Comparison of ENCODE assay signal across 17 mouse cellular contexts in the genomic region with DNA sequence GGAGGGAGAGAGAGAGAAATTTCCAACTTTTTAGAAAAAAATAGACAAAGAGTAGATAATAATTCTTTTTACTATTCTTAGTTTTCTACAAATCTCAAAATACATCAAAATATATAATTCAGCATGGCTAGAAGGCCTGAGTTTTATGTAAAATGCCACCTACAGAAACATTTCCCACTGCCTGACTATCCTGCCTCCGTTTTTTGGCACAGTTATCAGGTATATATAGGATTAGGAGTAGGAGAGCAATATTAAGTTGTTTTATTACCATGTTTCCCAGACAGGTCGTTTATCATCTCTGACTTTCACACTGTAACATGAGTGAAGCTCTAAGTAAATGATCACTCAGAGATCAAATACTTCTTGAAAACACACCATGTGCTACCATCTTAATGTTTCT.
"Had no signal": no experiment of that assay in that cellular context is flagged by ENCODE, and none has a peak within 500 bp of the region (broad histone marks: within the 10 kb centered on the region; RNA-seq: fewer than 3 reads in every experiment).

No protein-coding gene starts in this region.

- H3K4me3 ChIP-seq: neural tube, embryonic 12.5 days; neural tube, embryonic 13.5 days; neural tube, embryonic 15.5 days; stomach, embryonic 15.5 days had no signal

- DNase-seq: retina, postnatal 1 day; right cerebral cortex, adult 18-20 months; right cerebral cortex, postnatal 14 days; right cerebral cortex, postnatal 25 days; right cerebral cortex, postnatal 4 days; spleen, adult 18-20 months; thymus, adult 18-20 months; thymus, adult 2 months; thymus, postnatal 14 days; thymus, postnatal 25 days; thymus, postnatal 36 days; thymus, postnatal 4 days had no signal

- H3K27ac ChIP-seq: neural tube, embryonic 12.5 days; neural tube, embryonic 13.5 days; neural tube, embryonic 15.5 days; stomach, embryonic 15.5 days; stomach, postnatal 0 days had no signal
